Mouse (Mus musculus) hindbrain, embryonic 11.5 days (tissue): ENCODE results near the gene Polk. TPM values are rescaled to one million over a fixed set of nuclear protein-coding genes. Genes with fewer than 3 reads are reported as not detected.

ENCODE experiments used
- ATAC-seq: fragments of 200-750 bp; cut with Nextera tagmentation; 2 replicates; pipeline ENCODE4 v1.8.0; 2017; ENCODE audit warnings: mild to moderate bottlenecking, moderate TSS enrichment, moderate library complexity; ENCODE audit not compliant: low FRiP score
- DNase-seq: peaks from one replicate; pipeline ENCODE4 v3.0.0-alpha.2; 2015; ENCODE audit warnings: low spot score
- H3K27ac ChIP-seq: fragments of 300-500 bp; sonication (generic); 2 replicates; pipeline ENCODE4 v1.5.1; 2014; ENCODE audit warnings: mild to moderate bottlenecking, low read depth, low read length
- H3K27me3 ChIP-seq: fragments of 300-500 bp; sonication (generic); 2 replicates; pipeline ENCODE4 v1.6.1; 2014; ENCODE audit warnings: mild to moderate bottlenecking, low read length, moderate library complexity, mixed read lengths; ENCODE audit not compliant: control insufficient read depth, insufficient read depth
- H3K36me3 ChIP-seq: fragments of 300-500 bp; sonication (generic); 2 replicates; pipeline ENCODE4 v1.6.1; 2014; ENCODE audit warnings: mild to moderate bottlenecking, low read length, moderate library complexity, mixed read lengths; ENCODE audit not compliant: control insufficient read depth, insufficient read depth
- H3K4me1 ChIP-seq: fragments of 300-500 bp; sonication (generic); replicated peaks from 2 replicates; pipeline ENCODE4 v1.6.1; 2014; ENCODE audit warnings: low read length, mixed read lengths; ENCODE audit not compliant: control insufficient read depth, insufficient read depth
- H3K4me2 ChIP-seq: fragments of 300-500 bp; sonication (generic); replicated peaks from 2 replicates; pipeline ENCODE4 v1.6.1; 2014; ENCODE audit warnings: mild to moderate bottlenecking, low read depth, low read length
- H3K4me3 ChIP-seq: fragments of 300-500 bp; sonication (generic); 2 replicates; pipeline ENCODE4 v1.5.1; 2014; ENCODE audit warnings: low read depth, low read length
- H3K9ac ChIP-seq: fragments of 300-500 bp; sonication (generic); 2 replicates; pipeline ENCODE4 v1.6.1; 2014; ENCODE audit warnings: low read depth, low read length
- H3K9me3 ChIP-seq: fragments of 300-500 bp; sonication (generic); 2 replicates; pipeline ENCODE4 v1.6.1; 2016; ENCODE audit warnings: low read length; ENCODE audit not compliant: control insufficient read depth
- WGBS: fragments of 180-500 bp; shearing (Covaris S2); extraction: QIAGEN DNeasy Blood & Tissue Kit; methylation state at CpG from one replicate; pipeline ENCODE4 v1.1.7; 2014; 5-methylcytosine and 5-hydroxymethylcytosine counted together
- polyA plus RNA-seq: library from polyadenylated mRNA; unstranded; fragments of >200 nt; fragmentation: Nextera tagmentation; extraction: Ambion mirVana; gene quantifications from 2 replicates; pipeline ENCODE4 v1.2.1, GENCODE M21; 2014

Gene Polk
- polyA plus RNA-seq, 1 experiment from 2014 or later = 6.7 TPM

DNA sequence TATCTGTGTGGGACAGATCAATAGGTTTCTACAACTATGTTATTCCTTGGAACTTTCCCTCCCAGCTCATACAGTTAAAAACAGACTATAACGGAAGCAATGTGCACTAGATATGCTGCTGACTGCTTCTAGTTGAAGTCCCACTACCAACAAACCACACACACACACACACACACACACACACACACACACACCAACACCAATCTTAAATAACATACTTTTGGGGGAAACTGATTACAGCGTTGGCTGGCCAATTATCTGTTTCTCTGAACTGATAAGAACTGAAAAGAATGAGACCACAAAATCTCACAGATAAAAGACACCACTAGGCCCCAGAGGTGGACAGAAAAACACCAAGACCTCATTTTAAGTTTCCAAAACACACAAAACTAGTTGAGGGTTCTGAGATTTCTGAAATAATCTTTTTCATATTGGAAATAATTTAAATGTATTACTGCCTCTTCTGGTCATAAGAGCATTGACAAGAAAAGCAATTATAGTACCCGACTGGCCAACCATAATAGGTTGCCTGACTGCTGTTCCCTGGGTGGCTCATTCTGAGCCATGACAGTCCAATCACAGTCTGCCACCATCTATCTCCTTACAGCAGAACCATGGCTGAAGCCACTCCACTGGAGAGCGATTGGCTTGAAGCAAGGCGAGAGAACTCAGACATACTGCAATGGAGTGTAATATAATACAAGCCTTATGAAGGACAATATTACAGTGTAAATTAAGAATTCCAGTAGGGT lies 5.4 kb downstream of the Polk start:
- ATAC-seq = no peak
- WGBS = 91% methylated on average over 5 of the region's 5 CpGs
- Histone ChIP-seq H3K4me3 (no peak overlapping the region), H3K27me3 (no peaks in the 10 kb centered on the region), H3K4me2 (no peak overlapping the region), H3K9me3 (no peaks in the 10 kb centered on the region), H3K4me1 (no peaks in the 10 kb centered on the region), H3K36me3 (no peaks in the 10 kb centered on the region), H3K9ac (no peak overlapping the region), H3K27ac (no peak overlapping the region)
- DNase-seq = no peak

DNA sequence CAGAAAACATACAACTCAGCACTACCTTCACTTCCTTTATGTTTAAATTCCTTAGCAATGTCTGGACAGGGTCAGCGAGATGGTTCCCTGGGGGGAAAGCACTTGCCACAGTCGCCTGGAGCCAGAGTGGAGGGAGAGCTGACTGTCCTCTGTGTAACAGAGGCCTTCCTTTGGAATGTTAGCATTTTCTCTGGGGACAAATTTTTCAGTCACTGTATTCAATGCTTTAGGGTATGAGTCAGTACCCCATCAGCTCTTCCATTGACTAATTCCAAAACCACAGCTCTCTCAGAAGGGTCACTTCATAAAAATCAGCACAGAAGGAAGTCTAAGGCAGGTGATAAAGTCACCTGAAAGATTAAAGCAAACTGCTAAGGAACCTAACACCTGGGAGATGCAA lies 8.6 kb downstream of the Polk start:
- ATAC-seq (no peak), DNase-seq (no peak)
- H3K4me3 ChIP-seq = no peak overlapping the region
- H3K27ac ChIP-seq = no peak overlapping the region
- no peaks in the 10 kb centered on the region for H3K36me3 ChIP-seq
- H3K27me3 ChIP-seq = no peaks in the 10 kb centered on the region
- no peak overlapping the region for H3K9ac ChIP-seq
- no peaks in the 10 kb centered on the region for H3K9me3 ChIP-seq
- no peaks in the 10 kb centered on the region for H3K4me1 ChIP-seq
- no peak overlapping the region for H3K4me2 ChIP-seq
- 45% methylated on average over 2 of the region's 2 CpGs for WGBS

DNA sequence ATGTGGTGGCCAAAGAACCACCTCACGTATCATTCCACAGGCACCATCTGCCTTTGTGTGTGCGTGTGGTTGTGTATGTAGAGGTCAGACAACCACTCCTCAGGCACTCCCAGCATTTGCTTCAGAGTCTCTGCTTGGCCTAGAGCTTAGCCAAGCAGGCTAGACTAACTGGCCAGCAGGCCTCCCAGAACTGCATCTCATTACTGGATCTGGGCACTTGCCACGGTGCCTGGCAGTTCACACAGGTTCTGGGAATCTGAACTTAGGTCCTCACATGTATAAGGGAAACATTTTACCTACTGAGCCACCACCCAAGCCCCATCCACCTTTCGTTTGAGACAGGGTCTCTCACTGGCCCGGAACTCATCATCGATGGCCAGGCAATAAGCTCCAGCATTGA lies 10.2 kb downstream of the Polk start:
- Histone ChIP-seq H3K27ac (no peak overlapping the region), H3K4me3 (no peak overlapping the region), H3K9ac (no peak overlapping the region), H3K36me3 (no peaks in the 10 kb centered on the region), H3K9me3 (no peaks in the 10 kb centered on the region), H3K27me3 (no peaks in the 10 kb centered on the region), H3K4me1 (no peaks in the 10 kb centered on the region), H3K4me2 (no peak overlapping the region)
- DNase-seq (no peak), ATAC-seq (no peak)
- whole genome bisulfite sequencing = 89% methylated on average over 6 of the region's 6 CpGs

DNA sequence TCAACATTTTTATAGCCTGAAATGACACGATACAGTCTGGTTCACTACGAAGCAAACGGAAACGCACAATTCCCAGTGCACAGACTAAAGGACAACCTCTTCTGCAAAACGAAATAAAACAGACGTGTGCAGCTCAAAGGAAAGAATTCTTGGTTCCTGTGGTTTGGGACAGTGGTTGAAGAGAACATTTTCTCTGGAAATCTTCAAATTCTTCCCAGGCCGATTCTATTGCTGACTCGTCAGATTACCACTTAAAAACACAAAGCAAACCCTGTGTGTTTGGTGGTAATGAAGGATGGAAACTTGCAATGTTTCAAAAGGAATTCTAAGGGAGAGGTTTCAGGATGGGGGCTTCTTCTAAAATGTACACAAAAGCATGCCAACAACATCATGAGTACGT lies 12.3 kb downstream of the Polk start:
- H3K9ac ChIP-seq = no peak overlapping the region
- no peak overlapping the region for H3K4me2 ChIP-seq
- no peaks in the 10 kb centered on the region for H3K4me1 ChIP-seq
- ATAC-seq (no peak), DNase-seq (no peak)
- no peaks in the 10 kb centered on the region for H3K27me3 ChIP-seq
- WGBS = 95% methylated on average over 9 of the region's 9 CpGs
- no peak overlapping the region for H3K27ac ChIP-seq
- H3K36me3 ChIP-seq = no peaks in the 10 kb centered on the region
- no peaks in the 10 kb centered on the region for H3K9me3 ChIP-seq
- no peak overlapping the region for H3K4me3 ChIP-seq

DNA sequence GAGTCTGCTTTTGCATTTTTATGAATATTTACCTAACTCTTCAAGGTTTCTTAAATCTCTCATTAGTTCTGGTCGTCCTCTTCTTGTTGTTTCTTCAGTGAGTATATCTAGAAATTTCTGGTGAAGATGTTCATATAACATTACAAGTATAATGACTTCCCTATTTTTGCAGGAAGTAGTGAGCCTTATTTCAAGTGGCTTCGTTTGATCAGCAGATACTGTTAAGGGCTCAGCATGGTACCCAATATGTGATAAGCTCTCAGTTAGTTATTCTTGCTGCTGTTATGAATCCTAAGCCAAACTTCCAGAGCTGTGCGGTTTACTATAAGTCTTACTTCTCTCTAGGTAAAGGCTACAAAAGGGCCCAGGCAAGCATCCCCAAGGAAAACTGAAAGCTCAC lies 12.8 kb downstream of the Polk start:
- WGBS = 95% methylated on average over 3 of the region's 3 CpGs
- H3K4me2 ChIP-seq = no peak overlapping the region

DNA sequence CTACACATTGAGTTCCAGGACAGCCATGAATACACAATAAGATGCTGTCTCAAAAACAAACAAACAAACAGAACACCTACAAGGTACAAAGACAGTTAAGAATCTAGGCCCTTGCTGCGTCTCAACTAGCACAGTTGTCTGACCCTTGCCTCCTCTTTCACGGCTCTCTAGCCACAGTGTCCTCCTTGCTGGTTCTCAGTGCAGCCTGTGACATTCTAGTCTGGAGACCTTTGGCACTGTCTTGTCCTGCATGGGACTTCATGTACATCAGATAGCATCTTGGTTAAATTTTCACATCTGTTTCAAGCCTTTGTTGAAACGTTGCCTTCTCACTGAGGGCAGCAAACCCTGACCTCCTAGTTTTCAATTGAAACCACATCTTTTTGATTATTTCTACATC lies 13.6 kb downstream of the Polk start:
- no peak overlapping the region for H3K9ac ChIP-seq
- H3K36me3 ChIP-seq = no peaks in the 10 kb centered on the region
- H3K4me1 ChIP-seq = no peaks in the 10 kb centered on the region
- H3K9me3 ChIP-seq = no peaks in the 10 kb centered on the region
- DNase-seq = no peak
- H3K27me3 ChIP-seq = no peaks in the 10 kb centered on the region
- H3K4me3 ChIP-seq = no peak overlapping the region
- no peak overlapping the region for H3K4me2 ChIP-seq
- 85% methylated on average over 3 of the region's 3 CpGs for WGBS
- H3K27ac ChIP-seq = no peak overlapping the region
- ATAC-seq = no peak

More for the DNA sequence above, 12.8 kb downstream of the Polk start:
- Histone ChIP-seq H3K4me3 (no peak overlapping the region), H3K27me3 (no peaks in the 10 kb centered on the region), H3K4me1 (no peaks in the 10 kb centered on the region), H3K27ac (no peak overlapping the region), H3K36me3 (no peaks in the 10 kb centered on the region), H3K9ac (no peak overlapping the region), H3K9me3 (no peaks in the 10 kb centered on the region)
- ATAC-seq = no peak
- DNase-seq = no peak

DNA sequence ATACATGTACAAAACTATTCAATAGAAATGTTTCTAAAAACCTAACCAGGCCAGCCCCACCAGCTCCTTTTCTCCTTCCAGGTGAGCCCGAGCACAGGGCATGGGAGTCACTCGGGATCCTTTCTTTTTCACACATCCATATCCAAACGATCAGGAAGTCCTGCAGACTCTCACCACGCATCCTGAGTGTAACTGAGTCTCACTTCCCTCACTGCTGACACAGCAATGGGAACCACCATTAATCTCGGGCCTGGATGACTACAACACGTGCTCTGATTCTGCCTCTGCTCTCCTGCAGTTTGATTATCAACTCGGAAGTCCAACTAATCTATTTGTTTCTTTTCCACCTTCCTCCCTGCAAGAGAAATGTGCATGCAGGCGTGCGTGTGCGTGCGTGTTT lies 14.5 kb downstream of the Polk start:
- Histone ChIP-seq H3K9me3 (no peaks in the 10 kb centered on the region), H3K36me3 (no peaks in the 10 kb centered on the region), H3K27me3 (no peaks in the 10 kb centered on the region), H3K4me1 (no peaks in the 10 kb centered on the region), H3K9ac (no peak overlapping the region), H3K4me2 (no peak overlapping the region), H3K27ac (no peak overlapping the region), H3K4me3 (no peak overlapping the region)
- ATAC-seq (no peak), DNase-seq (no peak)
- WGBS = 90% methylated on average over 11 of the region's 11 CpGs

DNA sequence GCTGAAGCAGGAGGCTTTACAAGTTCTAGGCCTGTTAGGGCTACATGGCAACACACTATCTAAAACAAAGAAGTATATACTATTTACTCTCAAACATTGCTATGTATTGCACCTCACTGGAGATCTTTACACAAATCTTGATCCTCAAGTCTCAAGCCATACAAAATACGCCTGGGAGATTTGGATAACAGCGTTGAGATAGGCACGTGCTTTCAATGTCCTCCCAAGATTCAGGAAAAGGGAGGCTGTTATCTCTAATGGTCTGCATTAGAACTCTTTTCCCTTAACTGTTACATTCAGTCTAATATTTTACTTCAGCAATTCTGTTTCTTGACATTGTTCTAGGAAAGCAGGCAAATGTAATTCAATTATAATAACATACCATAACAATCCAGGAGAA lies 15.4 kb downstream of the Polk start:
- H3K27ac ChIP-seq = no peak overlapping the region
- no peak overlapping the region for H3K4me2 ChIP-seq
- WGBS = 94% methylated on average over 3 of the region's 3 CpGs
- H3K4me1 ChIP-seq = no peaks in the 10 kb centered on the region
- H3K27me3 ChIP-seq = no peaks in the 10 kb centered on the region
- H3K4me3 ChIP-seq = no peak overlapping the region
- no peak overlapping the region for H3K9ac ChIP-seq
- no peaks in the 10 kb centered on the region for H3K36me3 ChIP-seq
- DNase-seq = no peak
- no peak for ATAC-seq
- H3K9me3 ChIP-seq = no peaks in the 10 kb centered on the region

DNA sequence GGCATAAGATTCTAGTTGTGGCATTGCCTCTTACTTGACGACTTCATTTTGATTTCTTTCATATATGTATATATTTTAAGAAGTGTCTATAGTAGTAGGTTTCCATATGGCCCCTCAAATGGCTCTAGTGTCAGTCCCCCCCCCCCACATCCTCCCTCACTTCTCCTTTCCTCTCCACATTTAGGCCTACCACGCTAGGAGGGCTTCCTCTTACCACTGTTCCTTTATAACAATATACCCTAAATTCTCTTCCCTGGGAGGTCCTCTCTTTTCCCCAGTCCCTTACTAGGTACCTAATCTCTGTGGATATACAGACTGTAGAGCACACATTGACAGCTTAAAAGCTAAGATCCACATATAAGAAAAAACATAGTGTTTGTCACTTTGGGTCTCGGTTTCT lies 21.1 kb downstream of the Polk start:
- H3K4me1 ChIP-seq = no peaks in the 10 kb centered on the region
- DNase-seq = no peak
- no peak overlapping the region for H3K9ac ChIP-seq
- H3K9me3 ChIP-seq = no peaks in the 10 kb centered on the region
- ATAC-seq = no peak
- 87% methylated on average over 3 of the region's 3 CpGs for WGBS
- H3K4me3 ChIP-seq = no peak overlapping the region
- H3K4me2 ChIP-seq = no peak overlapping the region
- no peaks in the 10 kb centered on the region for H3K27me3 ChIP-seq
- no peak overlapping the region for H3K27ac ChIP-seq
- H3K36me3 ChIP-seq = no peaks in the 10 kb centered on the region
